Mouse (Mus musculus): ENCODE data around the gene Bcl2l2. TPM values are rescaled to one million over a fixed set of nuclear protein-coding genes. Genes with fewer than 3 reads are reported as not detected.

The Bcl2l2 gene
- 24.0 and 71.9 TPM in 2 replicates for polyA plus RNA-seq (2012; ENCODE audit: low replicate concordance)

GRCm38 (mm10) chr14:54883154-54884021 lies at the start of gene Bcl2l2, which contains the start of gene Gm20521:
Gene Bcl2l2 (plus strand): TSS chr14:54883377.
Gene Gm20521 (plus strand): TSS chr14:54883441.

GRCm38 (mm10) chr14:54870861-54871260 lies 12.3 kb upstream of the Bcl2l2 start, which contains the start of gene Homez:
Gene Homez (minus strand): TSS chr14:54870961.

GRCm38 (mm10) chr14:54877048-54877715 lies 6.0 kb upstream of the Bcl2l2 start, which contains the start of gene Ppp1r3e:
Gene Ppp1r3e (minus strand): TSS chr14:54877550.

GRCm38 (mm10) chr14:54892200-54892599 lies 9.0 kb downstream of the Bcl2l2 start, which contains the start of gene Pabpn1:
Gene Pabpn1 (plus strand): TSS chr14:54892500.

GRCm38 (mm10) chr14:54912886-54913285 lies 29.7 kb downstream of the Bcl2l2 start, which contains the start of gene Slc22a17:
Gene Slc22a17 (minus strand): TSS chr14:54913132.

GRCm38 (mm10) chr14:54925349-54926342 lies 42.5 kb downstream of the Bcl2l2 start, which contains the start of gene Efs:
Gene Efs (minus strand): TSS chr14:54926126.

GRCm38 (mm10) chr14:54932645-54933150 lies 49.5 kb downstream of the Bcl2l2 start, which contains the start of gene Il25:
Gene Il25 (plus strand): TSS chr14:54932695.

GRCm38 (mm10) chr14:54935904-54936830 lies 53.0 kb downstream of the Bcl2l2 start, which contains the start of gene Cmtm5:
Gene Cmtm5 (plus strand): TSS chr14:54936261.

Other genes with a start within 250 kb of the Bcl2l2 start
- gene Gm17606, start 242.4 kb upstream of the Bcl2l2 start, polyA plus RNA-seq (2012; ENCODE audit: low replicate concordance) = not detected in 2 replicates
- 3.0 and 6.9 TPM in 2 replicates for gene Cdh24, start 242.0 kb upstream of the Bcl2l2 start, polyA plus RNA-seq (2012; ENCODE audit: low replicate concordance)
- 29.2 and 79.7 TPM in 2 replicates for gene 1700123O20Rik, start 197.2 kb upstream of the Bcl2l2 start, polyA plus RNA-seq (2012; ENCODE audit: low replicate concordance)
- gene Acin1, start 196.4 kb upstream of the Bcl2l2 start, polyA plus RNA-seq (2012; ENCODE audit: low replicate concordance) = 401 and 647 TPM in 2 replicates
- not detected in 2 replicates for gene Gm29776, start 184.5 kb upstream of the Bcl2l2 start, polyA plus RNA-seq (2012; ENCODE audit: low replicate concordance)
- 4.6 and 20.0 TPM in 2 replicates for gene Cebpe, start 171.2 kb upstream of the Bcl2l2 start, polyA plus RNA-seq (2012; ENCODE audit: low replicate concordance)
- gene Slc7a8, start 101.4 kb upstream of the Bcl2l2 start, polyA plus RNA-seq (2012; ENCODE audit: low replicate concordance) = 12.8 and 14.2 TPM in 2 replicates
- not detected in 2 replicates for gene Rnf212b, start 69.2 kb upstream of the Bcl2l2 start, polyA plus RNA-seq (2012; ENCODE audit: low replicate concordance)
- 1.7 and 3.1 TPM in 2 replicates for gene Homez, start 12.4 kb upstream of the Bcl2l2 start, polyA plus RNA-seq (2012; ENCODE audit: low replicate concordance)
- 0.82 and 2.3 TPM in 2 replicates for gene Ppp1r3e, start 5.8 kb upstream of the Bcl2l2 start, polyA plus RNA-seq (2012; ENCODE audit: low replicate concordance)
- 2.2 and 6.6 TPM in 2 replicates for gene Gm20521, start 64 bp downstream of the Bcl2l2 start, polyA plus RNA-seq (2012; ENCODE audit: low replicate concordance)
- 167 and 309 TPM in 2 replicates for gene Pabpn1, start 9.1 kb downstream of the Bcl2l2 start, polyA plus RNA-seq (2012; ENCODE audit: low replicate concordance)
- 7.8 and 15.8 TPM in 2 replicates for gene Slc22a17, start 29.8 kb downstream of the Bcl2l2 start, polyA plus RNA-seq (2012; ENCODE audit: low replicate concordance)
- gene Efs, start 42.7 kb downstream of the Bcl2l2 start, polyA plus RNA-seq (2012; ENCODE audit: low replicate concordance) = 0.06 TPM in 1 of 2 replicates, not detected in the other
- not detected in 2 replicates for gene Il25, start 49.3 kb downstream of the Bcl2l2 start, polyA plus RNA-seq (2012; ENCODE audit: low replicate concordance)
- not detected in 2 replicates for gene Cmtm5, start 52.9 kb downstream of the Bcl2l2 start, polyA plus RNA-seq (2012; ENCODE audit: low replicate concordance)
- not detected in 2 replicates for gene Myh6, start 83.5 kb downstream of the Bcl2l2 start, polyA plus RNA-seq (2012; ENCODE audit: low replicate concordance)
- not detected in 2 replicates for gene Gm17428, start 93.6 kb downstream of the Bcl2l2 start, polyA plus RNA-seq (2012; ENCODE audit: low replicate concordance)
- 0.16 TPM in 1 of 2 replicates, not detected in the other for gene Myh7, start 111.2 kb downstream of the Bcl2l2 start, polyA plus RNA-seq (2012; ENCODE audit: low replicate concordance)
- 29.2 and 46.7 TPM in 2 replicates for gene Ngdn, start 132.1 kb downstream of the Bcl2l2 start, polyA plus RNA-seq (2012; ENCODE audit: low replicate concordance)
- 26.3 and 73.3 TPM in 2 replicates for gene Zfhx2, start 208.9 kb downstream of the Bcl2l2 start, polyA plus RNA-seq (2012; ENCODE audit: low replicate concordance)
- 2.9 and 3.8 TPM in 2 replicates for gene Thtpa, start 211.4 kb downstream of the Bcl2l2 start, polyA plus RNA-seq (2012; ENCODE audit: low replicate concordance)
- 38.2 and 39.8 TPM in 2 replicates for gene Ap1g2, start 223.2 kb downstream of the Bcl2l2 start, polyA plus RNA-seq (2012; ENCODE audit: low replicate concordance)
- 0.03 and 0.09 TPM in 2 replicates for gene Jph4, start 233.6 kb downstream of the Bcl2l2 start, polyA plus RNA-seq (2012; ENCODE audit: low replicate concordance)